Mouse (Mus musculus) lung, postnatal 0 days (tissue): ENCODE measurements around the gene Elmsan1.

Source experiments
- CTCF ChIP-seq: IDR thresholded peaks from 2 replicates; pipeline ENCODE4 v1.5.1; 2016; ENCODE audit warnings: antibody characterized with exemption, mild to moderate bottlenecking
- EP300 ChIP-seq: IDR thresholded peaks from 2 replicates; pipeline ENCODE4 v1.6.1; 2016; ENCODE audit warnings: antibody characterized with exemption, mild to moderate bottlenecking, control low read depth

DNA sequence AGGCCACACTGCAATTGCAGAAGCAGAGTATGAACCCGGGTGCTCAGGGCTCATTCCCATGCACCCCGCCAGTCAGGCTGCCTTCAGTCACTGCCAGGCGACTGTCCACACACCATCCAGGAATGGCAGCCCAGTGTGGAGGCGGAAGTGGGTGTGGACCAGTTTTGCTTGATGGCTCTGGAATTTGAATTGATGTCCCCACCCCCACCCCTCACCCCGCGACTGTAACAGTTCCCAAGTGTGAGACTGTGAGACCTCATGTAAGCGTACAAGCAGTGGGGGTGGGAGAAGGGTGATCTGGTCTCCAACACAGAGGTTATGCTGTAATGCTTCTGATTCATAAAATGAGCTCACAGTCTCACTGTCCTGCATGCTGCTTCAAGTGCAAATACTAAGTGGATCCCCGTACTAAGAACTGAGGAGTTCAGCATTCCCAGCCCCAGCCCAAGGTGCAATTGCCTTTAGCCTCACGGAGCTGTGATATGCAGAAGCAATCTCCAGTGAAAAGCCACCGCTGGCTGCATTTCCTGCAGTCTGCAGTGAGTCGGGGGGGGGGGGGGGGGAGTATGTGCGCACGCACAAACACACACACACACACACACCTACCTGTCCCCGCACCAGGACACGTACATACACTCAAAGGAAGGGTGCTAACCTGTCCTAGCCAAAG, 28.4 kb downstream of the Elmsan1 start:
- no peak for TF ChIP-seq CTCF
- TF ChIP-seq EP300: no peak
